Mouse (Mus musculus) embryonic facial prominence, embryonic 14.5 days (tissue): Measurements from ENCODE around the gene Hist3h2a. TPM values are rescaled to one million over a fixed set of nuclear protein-coding genes. Genes with fewer than 3 reads are reported as not detected.

ENCODE experiments used
- ATAC-seq: fragments of 200-750 bp; cut with Nextera tagmentation; 2 replicates; pipeline ENCODE4 v1.8.0; 2017; ENCODE audit warnings: low read depth, moderate number of reproducible peaks, moderate TSS enrichment
- DNase-seq: peaks from one replicate; pipeline ENCODE4 v3.0.0-alpha.2; 2015; ENCODE audit warnings: low spot score
- H3K27ac ChIP-seq: fragments of 300-500 bp; sonication (generic); replicated peaks from 2 replicates; pipeline ENCODE4 v1.5.1; 2014; ENCODE audit warnings: low read depth, mild to moderate bottlenecking, low read length, moderate library complexity
- H3K27me3 ChIP-seq: fragments of 300-500 bp; sonication (generic); replicated peaks from 2 replicates; pipeline ENCODE4 v1.6.1; 2014; ENCODE audit warnings: low read length; ENCODE audit not compliant: control insufficient read depth, insufficient read depth
- H3K36me3 ChIP-seq: fragments of 300-500 bp; sonication (generic); 2 replicates; pipeline ENCODE4 v1.6.1; 2014; ENCODE audit warnings: low read length, mixed read lengths; ENCODE audit not compliant: control insufficient read depth, insufficient read depth
- H3K4me1 ChIP-seq: fragments of 300-500 bp; sonication (generic); 2 replicates; pipeline ENCODE4 v1.6.1; 2014; ENCODE audit warnings: antibody characterized with exemption, low read length; ENCODE audit not compliant: control insufficient read depth, insufficient read depth
- H3K4me2 ChIP-seq: fragments of 300-500 bp; sonication (generic); 2 replicates; pipeline ENCODE4 v1.6.1; 2014; ENCODE audit warnings: low read depth, mild to moderate bottlenecking, low read length, moderate library complexity, mixed read lengths
- H3K4me3 ChIP-seq: fragments of 300-500 bp; sonication (generic); 2 replicates; pipeline ENCODE4 v1.5.1; 2014; ENCODE audit warnings: low read depth, mild to moderate bottlenecking, low read length
- H3K9ac ChIP-seq: fragments of 300-500 bp; sonication (generic); 2 replicates; pipeline ENCODE4 v1.6.1; 2014; ENCODE audit warnings: low read depth, mild to moderate bottlenecking, low read length, moderate library complexity, mixed read lengths
- H3K9me3 ChIP-seq: fragments of 300-500 bp; sonication (generic); 2 replicates; pipeline ENCODE4 v1.6.1; 2016; ENCODE audit warnings: low read length; ENCODE audit not compliant: control insufficient read depth
- WGBS: fragments of 180-500 bp; shearing (Covaris S2); extraction: QIAGEN DNeasy Blood & Tissue Kit; methylation state at CpG from one replicate; pipeline ENCODE4 v1.1.7; 2014; 5-methylcytosine and 5-hydroxymethylcytosine counted together
- polyA plus RNA-seq: library from polyadenylated mRNA; unstranded; fragments of >200 nt; fragmentation: Nextera tagmentation; extraction: Ambion mirVana; gene quantifications from 2 replicates; pipeline ENCODE4 v1.2.1, GENCODE M21; 2014

The Hist3h2a gene
- polyA plus RNA-seq, 1 experiment from 2014 or later, result 27.6 TPM

- ATAC-seq (no peak), DNase-seq (no peak)
- Histone ChIP-seq H3K9ac (no peak overlapping the region), H3K36me3 (peaks cover 29% of the 10 kb centered on the region; the same call in 1 of the 2 replicates), H3K4me2 (no peak overlapping the region), H3K9me3 (no peaks in the 10 kb centered on the region), H3K27ac (no peak overlapping the region), H3K4me3 (no peak overlapping the region), H3K4me1 (no peaks in the 10 kb centered on the region), H3K27me3 (no peaks in the 10 kb centered on the region)
- 83% methylated on average over 7 of the region's 7 CpGs for WGBS
Measured at GRCm38 (mm10) chr11:58968551-58968950, 14.1 kb downstream of the Hist3h2a start.

- Histone ChIP-seq H3K4me1 (no peaks in the 10 kb centered on the region), H3K4me3 (no peak overlapping the region), H3K36me3 (peaks cover 29% of the 10 kb centered on the region; the same call in 1 of the 2 replicates), H3K27me3 (no peaks in the 10 kb centered on the region), H3K4me2 (no peak overlapping the region), H3K9me3 (no peaks in the 10 kb centered on the region), H3K9ac (no peak overlapping the region), H3K27ac (no peak overlapping the region)
- ATAC-seq (no peak), DNase-seq (no peak)
- 86% methylated on average over 8 of the region's 8 CpGs for WGBS
Measured at GRCm38 (mm10) chr11:58969027-58969426, 14.5 kb downstream of the Hist3h2a start.

- H3K9ac ChIP-seq, result no peak overlapping the region
- H3K9me3 ChIP-seq, result no peaks in the 10 kb centered on the region
- no peak overlapping the region for H3K4me3 ChIP-seq
- H3K27me3 ChIP-seq, result no peaks in the 10 kb centered on the region
- no peak overlapping the region for H3K27ac ChIP-seq
- no peaks in the 10 kb centered on the region for H3K4me1 ChIP-seq
- no peak overlapping the region for H3K4me2 ChIP-seq
- no peak for DNase-seq
- 79% methylated on average over 6 of the region's 6 CpGs for WGBS
- H3K36me3 ChIP-seq, result peaks cover 33% of the 10 kb centered on the region; the same call in 1 of the 2 replicates
- ATAC-seq, result no peak
Measured at GRCm38 (mm10) chr11:58969659-58970058, 15.2 kb downstream of the Hist3h2a start.

GRCm38 (mm10) chr11:58970831-58971530 is 16.5 kb downstream of the Hist3h2a start:
- no peak overlapping the region for H3K9ac ChIP-seq
- 0 out of 2 replicates have a peak, but pooled peaks have one; percentile 15 for ATAC-seq
- H3K36me3 ChIP-seq, result peaks cover 35% of the 10 kb centered on the region; the same call in 1 of the 2 replicates
- 88% methylated on average over 21 of the region's 21 CpGs for WGBS
- no peak overlapping the region for H3K4me3 ChIP-seq
- no peaks in the 10 kb centered on the region for H3K27me3 ChIP-seq
- no peak overlapping the region for H3K4me2 ChIP-seq
- H3K4me1 ChIP-seq, result no peaks in the 10 kb centered on the region
- no peaks in the 10 kb centered on the region for H3K9me3 ChIP-seq
- H3K27ac ChIP-seq, result no peak overlapping the region
- DNase-seq, result no peak

- no peak overlapping the region for H3K9ac ChIP-seq
- H3K27me3 ChIP-seq, result no peaks in the 10 kb centered on the region
- DNase-seq, result no peak
- peaks cover 35% of the 10 kb centered on the region; the same call in 1 of the 2 replicates for H3K36me3 ChIP-seq
- no peak overlapping the region for H3K4me2 ChIP-seq
- H3K27ac ChIP-seq, result no peak overlapping the region
- H3K9me3 ChIP-seq, result no peaks in the 10 kb centered on the region
- no peak for ATAC-seq
- H3K4me1 ChIP-seq, result no peaks in the 10 kb centered on the region; the same call in 1 of the 2 replicates
- 94% methylated on average over 3 of the region's 3 CpGs for WGBS
- H3K4me3 ChIP-seq, result no peak overlapping the region
Measured at GRCm38 (mm10) chr11:58971796-58972195, 17.3 kb downstream of the Hist3h2a start.

GRCm38 (mm10) chr11:58974414-58974813 is 19.9 kb downstream of the Hist3h2a start:
- Histone ChIP-seq H3K9me3 (no peaks in the 10 kb centered on the region), H3K27ac (no peak overlapping the region), H3K4me1 (peaks cover 9% of the 10 kb centered on the region; the same call in 1 of the 2 replicates), H3K4me2 (no peak overlapping the region), H3K9ac (no peak overlapping the region), H3K36me3 (peaks cover 26% of the 10 kb centered on the region; the same call in 1 of the 2 replicates), H3K4me3 (no peak overlapping the region), H3K27me3 (no peaks in the 10 kb centered on the region)
- WGBS, result 85% methylated on average over 3 of the region's 3 CpGs
- ATAC-seq, result no peak
- no peak for DNase-seq

- Histone ChIP-seq H3K4me1 (peaks cover 20% of the 10 kb centered on the region), H3K9ac (peak overlapping the region; percentile 93), H3K4me3 (peak overlapping the region; percentile 100), H3K4me2 (peak overlapping the region; percentile 98), H3K36me3 (peaks cover 13% of the 10 kb centered on the region; the same call in 1 of the 2 replicates), H3K9me3 (no peaks in the 10 kb centered on the region), H3K27me3 (no peaks in the 10 kb centered on the region), H3K27ac (peak overlapping the region; percentile 75)
- DNase-seq, result no peak
- under 1% methylated on average over 17 of the region's 29 CpGs for WGBS
- ATAC-seq, result no peak
Measured at GRCm38 (mm10) chr11:58977150-58977549, 22.7 kb downstream of the Hist3h2a start.

GRCm38 (mm10) chr11:58977607-58978026 is 23.1 kb downstream of the Hist3h2a start:
- Histone ChIP-seq H3K4me1 (peaks cover 20% of the 10 kb centered on the region), H3K4me2 (peak overlapping the region; percentile 98), H3K4me3 (peak overlapping the region; percentile 100), H3K36me3 (peaks cover 14% of the 10 kb centered on the region), H3K27ac (peak overlapping the region; percentile 75), H3K9me3 (no peaks in the 10 kb centered on the region), H3K27me3 (no peaks in the 10 kb centered on the region), H3K9ac (peak overlapping the region; percentile 93)
- DNase-seq (no peak), ATAC-seq (no peak)
- WGBS, result 0% methylated on average over 21 of the region's 21 CpGs
